Mouse (Mus musculus) kidney, embryonic 14.5 days (tissue): ENCODE measurements at regions not wholly inside any gene's neighbourhood (a gene's known extent, or its start where the extent isn't known, plus 50 kb on each side); places are given as distances from the start of the nearest gene placed in this dataset.

Source experiments
- ATAC-seq: fragments of 200-750 bp; cut with Nextera tagmentation; 2 replicates; pipeline ENCODE4 v1.8.0; 2017; ENCODE audit warnings: moderate number of reproducible peaks, mild to moderate bottlenecking, moderate TSS enrichment, moderate library complexity; ENCODE audit not compliant: low FRiP score, low TSS enrichment
- H3K27ac ChIP-seq: fragments of 300-500 bp; sonication (generic); 2 replicates; pipeline ENCODE4 v1.5.1; 2014; ENCODE audit warnings: low read depth, mild to moderate bottlenecking, low read length, moderate library complexity, mixed read lengths
- H3K27me3 ChIP-seq: fragments of 300-500 bp; sonication (generic); 2 replicates; pipeline ENCODE4 v1.6.1; 2014; ENCODE audit warnings: mild to moderate bottlenecking, low read length; ENCODE audit not compliant: control insufficient read depth, insufficient read depth
- H3K36me3 ChIP-seq: fragments of 300-500 bp; sonication (generic); 2 replicates; pipeline ENCODE4 v1.6.1; 2014; ENCODE audit warnings: low read length, mixed read lengths; ENCODE audit not compliant: control insufficient read depth, insufficient read depth
- H3K4me1 ChIP-seq: fragments of 300-500 bp; sonication (generic); 2 replicates; pipeline ENCODE4 v1.6.1; 2014; ENCODE audit warnings: low read length, mixed read lengths; ENCODE audit not compliant: control insufficient read depth, insufficient read depth
- H3K4me2 ChIP-seq: fragments of 300-500 bp; sonication (generic); replicated peaks from 2 replicates; pipeline ENCODE4 v1.6.1; 2014; ENCODE audit warnings: low read depth, mild to moderate bottlenecking, low read length
- H3K4me3 ChIP-seq: fragments of 300-500 bp; sonication (generic); 2 replicates; pipeline ENCODE4 v1.5.1; 2014; ENCODE audit warnings: mild to moderate bottlenecking, low read length
- H3K9ac ChIP-seq: fragments of 300-500 bp; sonication (generic); 2 replicates; pipeline ENCODE4 v1.6.1; 2014; ENCODE audit warnings: low read depth, mild to moderate bottlenecking, low read length, moderate library complexity
- H3K9me3 ChIP-seq: fragments of 300-500 bp; sonication (generic); 2 replicates; pipeline ENCODE4 v1.6.1; 2016; ENCODE audit warnings: low read length; ENCODE audit not compliant: control insufficient read depth
- WGBS: fragments of 180-500 bp; shearing (Covaris S2); extraction: QIAGEN DNeasy Blood & Tissue Kit; methylation state at CpG from one replicate; pipeline ENCODE4 v1.1.7; 2014; 5-methylcytosine and 5-hydroxymethylcytosine counted together

- Histone ChIP-seq H3K9ac (no peak overlapping the region), H3K4me3 (no peak overlapping the region), H3K36me3 (no peaks in the 10 kb centered on the region), H3K27me3 (no peaks in the 10 kb centered on the region), H3K4me2 (no peak overlapping the region), H3K9me3 (no peaks in the 10 kb centered on the region), H3K4me1 (no peaks in the 10 kb centered on the region), H3K27ac (no peak overlapping the region)
- no peak for ATAC-seq
- 68% methylated on average over 4 of the region's 4 CpGs for WGBS
These were observed 173.5 kb upstream of the Nrip1 start for GRCm38 (mm10) chr16:76547087-76547486.

- 82% methylated on average over 2 of the region's 2 CpGs for WGBS
- H3K9me3 ChIP-seq, result no peaks in the 10 kb centered on the region
- H3K36me3 ChIP-seq, result no peaks in the 10 kb centered on the region
- no peak overlapping the region for H3K4me3 ChIP-seq
- H3K27me3 ChIP-seq, result no peaks in the 10 kb centered on the region
- no peaks in the 10 kb centered on the region for H3K4me1 ChIP-seq
- H3K9ac ChIP-seq, result no peak overlapping the region
- no peak overlapping the region for H3K4me2 ChIP-seq
- ATAC-seq, result no peak
- H3K27ac ChIP-seq, result no peak overlapping the region
These were observed 173.0 kb upstream of the Nrip1 start for GRCm38 (mm10) chr16:76546632-76547031.

- WGBS, result 73% methylated on average over 2 of the region's 2 CpGs
- ATAC-seq, result no peak
These were observed 172.3 kb upstream of the Nrip1 start for GRCm38 (mm10) chr16:76545942-76546341.

GRCm38 (mm10) chr16:76544972-76545371 lies 171.3 kb upstream of the Nrip1 start:
- 0 out of 2 replicates have a peak, but pooled peaks cover under 1% of the 10 kb centered on the region for H3K4me1 ChIP-seq
- ATAC-seq, result no peak
- H3K27me3 ChIP-seq, result no peaks in the 10 kb centered on the region
- H3K4me2 ChIP-seq, result no peak overlapping the region
- H3K36me3 ChIP-seq, result no peaks in the 10 kb centered on the region
- no peak overlapping the region for H3K27ac ChIP-seq
- H3K9me3 ChIP-seq, result no peaks in the 10 kb centered on the region
- H3K9ac ChIP-seq, result no peak overlapping the region
- no peak overlapping the region for H3K4me3 ChIP-seq
- 85% methylated on average over 4 of the region's 4 CpGs for WGBS

More at GRCm38 (mm10) chr16:76545942-76546341, 172.3 kb upstream of the Nrip1 start:
- Histone ChIP-seq H3K27ac (no peak overlapping the region), H3K9me3 (no peaks in the 10 kb centered on the region), H3K9ac (no peak overlapping the region), H3K4me3 (no peak overlapping the region), H3K36me3 (no peaks in the 10 kb centered on the region), H3K4me2 (no peak overlapping the region), H3K4me1 (no peaks in the 10 kb centered on the region), H3K27me3 (no peaks in the 10 kb centered on the region)

- WGBS, result 51% methylated on average over 5 of the region's 5 CpGs
- Histone ChIP-seq H3K27ac (no peak overlapping the region), H3K27me3 (no peaks in the 10 kb centered on the region), H3K4me2 (no peak overlapping the region), H3K9ac (no peak overlapping the region), H3K4me1 (0 out of 2 replicates have a peak, but pooled peaks cover 5% of the 10 kb centered on the region), H3K4me3 (no peak overlapping the region), H3K36me3 (no peaks in the 10 kb centered on the region), H3K9me3 (no peaks in the 10 kb centered on the region)
- ATAC-seq, result no peak
These were observed 167.3 kb upstream of the Nrip1 start for GRCm38 (mm10) chr16:76540964-76541363.

GRCm38 (mm10) chr16:76540328-76540923 lies 166.8 kb upstream of the Nrip1 start:
- Histone ChIP-seq H3K27me3 (no peaks in the 10 kb centered on the region), H3K36me3 (no peaks in the 10 kb centered on the region), H3K4me3 (no peak overlapping the region), H3K27ac (no peak overlapping the region), H3K9ac (no peak overlapping the region), H3K4me2 (no peak overlapping the region), H3K9me3 (no peaks in the 10 kb centered on the region), H3K4me1 (0 out of 2 replicates have a peak, but pooled peaks cover 5% of the 10 kb centered on the region)
- ATAC-seq, result no peak
- WGBS, result 55% methylated on average over 8 of the region's 8 CpGs

- H3K27ac ChIP-seq, result no peak overlapping the region
- ATAC-seq, result no peak
- H3K27me3 ChIP-seq, result no peaks in the 10 kb centered on the region
- H3K4me2 ChIP-seq, result no peak overlapping the region
- no peak overlapping the region for H3K4me3 ChIP-seq
- WGBS, result 13% methylated on average over 6 of the region's 6 CpGs
- no peak overlapping the region for H3K9ac ChIP-seq
- no peaks in the 10 kb centered on the region for H3K9me3 ChIP-seq
- no peaks in the 10 kb centered on the region for H3K36me3 ChIP-seq
- 0 out of 2 replicates have a peak, but pooled peaks cover 5% of the 10 kb centered on the region for H3K4me1 ChIP-seq
These were observed 166.0 kb upstream of the Nrip1 start for GRCm38 (mm10) chr16:76539669-76540068.

GRCm38 (mm10) chr16:76537871-76538270 lies 164.2 kb upstream of the Nrip1 start:
- Histone ChIP-seq H3K9me3 (no peaks in the 10 kb centered on the region), H3K4me2 (no peak overlapping the region), H3K27me3 (no peaks in the 10 kb centered on the region), H3K4me3 (no peak overlapping the region), H3K36me3 (no peaks in the 10 kb centered on the region), H3K9ac (no peak overlapping the region), H3K4me1 (0 out of 2 replicates have a peak, but pooled peaks cover 5% of the 10 kb centered on the region), H3K27ac (no peak overlapping the region)
- no peak for ATAC-seq
- 62% methylated on average over 11 of the region's 11 CpGs for WGBS

GRCm38 (mm10) chr16:76532928-76533217 lies 159.2 kb upstream of the Nrip1 start:
- Histone ChIP-seq H3K4me1 (no peaks in the 10 kb centered on the region), H3K9me3 (no peaks in the 10 kb centered on the region), H3K4me3 (no peak overlapping the region), H3K27me3 (no peaks in the 10 kb centered on the region), H3K9ac (no peak overlapping the region), H3K27ac (no peak overlapping the region), H3K4me2 (no peak overlapping the region), H3K36me3 (no peaks in the 10 kb centered on the region)
- WGBS, result 77% methylated on average over 8 of the region's 8 CpGs
- no peak for ATAC-seq
